Mouse (Mus musculus): ENCODE results near the gene Calb2. TPM values are rescaled to one million over a fixed set of nuclear protein-coding genes. Genes with fewer than 3 reads are reported as not detected.

Gene Calb2
- polyA plus RNA-seq, 2 experiments, result 2.2 to 4.5 TPM

- DNase-seq (ENCODE audit: low spot score), result no peak
- ATAC-seq (ENCODE audit: low FRiP score, low read depth), result no peak
- 78% methylated on average over 11 of the region's 11 CpGs for WGBS
- Histone ChIP-seq H3K9ac (ENCODE audit: low read depth, low read length, severe bottlenecking) (no peak overlapping the region), H3K36me3 (ENCODE audit: control insufficient read depth, insufficient read depth, low read length) (no peaks in the 10 kb centered on the region), H3K4me2 (replicated peaks; ENCODE audit: low read depth, low read length, severe bottlenecking) (no peak overlapping the region), H3K27me3 (ENCODE audit: control insufficient read depth, insufficient read depth, low read length) (no peaks in the 10 kb centered on the region), H3K4me1 (ENCODE audit: control insufficient read depth, insufficient read depth, low read length) (no peaks in the 10 kb centered on the region), H3K4me3 (replicated peaks; ENCODE audit: low read length) (no peak overlapping the region), H3K27ac (replicated peaks; ENCODE audit: low read depth, low read length) (no peak overlapping the region), H3K9me3 (ENCODE audit: control insufficient read depth, low read length) (no peaks in the 10 kb centered on the region)
- no peak for TF ChIP-seq POLR2A (IDR thresholded peaks at IDR 0.05; ENCODE audit: borderline replicate concordance, extremely low read depth, insufficient read depth, insufficient read length)
Observed at GRCm38 (mm10) chr8:110182735-110183367, 14.8 kb upstream of the Calb2 start.

DNA sequence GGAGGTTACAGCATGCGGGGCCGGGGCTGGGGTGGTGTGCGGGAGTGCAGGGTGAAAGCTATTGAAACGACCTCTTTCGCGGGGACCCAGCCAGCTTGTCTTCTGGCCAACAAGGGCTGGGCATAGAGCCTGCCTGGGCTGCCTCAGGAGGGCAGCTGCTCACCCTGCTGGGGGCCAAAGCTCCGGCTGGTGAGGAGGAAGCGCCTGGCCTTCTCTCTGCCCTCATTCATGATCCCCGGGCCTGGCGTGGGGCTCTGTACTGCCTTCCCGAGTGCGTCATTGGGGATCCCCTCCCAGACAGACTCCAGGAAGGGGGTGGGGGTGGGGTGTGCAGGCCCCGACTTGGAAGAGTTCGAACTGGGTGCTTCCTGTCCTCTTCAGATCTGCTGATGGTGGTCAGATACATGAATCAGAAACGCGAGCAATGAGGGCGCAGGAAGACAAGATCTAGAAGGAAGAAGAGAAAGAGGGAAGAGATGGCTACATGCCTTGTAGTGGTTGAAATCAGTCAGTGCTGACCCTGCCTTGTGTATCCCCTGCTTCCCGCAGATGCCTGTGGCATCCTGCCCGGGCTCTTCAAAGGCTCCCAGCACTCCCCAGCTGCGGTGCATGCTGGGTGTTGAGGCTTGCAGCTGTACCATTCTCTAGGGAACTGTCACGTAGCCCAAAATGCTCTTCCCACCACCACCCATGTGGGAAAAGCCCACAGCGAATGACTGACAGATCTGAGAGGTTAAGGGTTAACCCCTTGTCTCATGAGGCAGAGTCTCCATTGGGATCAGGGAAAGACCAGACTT is 9.5 kb upstream of the Calb2 start:
- H3K27ac ChIP-seq (replicated peaks; ENCODE audit: low read depth, low read length), result no peak overlapping the region
- H3K9me3 ChIP-seq (ENCODE audit: control insufficient read depth, low read length), result no peaks in the 10 kb centered on the region
- no peak for TF ChIP-seq POLR2A (IDR thresholded peaks at IDR 0.05; ENCODE audit: borderline replicate concordance, extremely low read depth, insufficient read depth, insufficient read length)
- no peak overlapping the region for H3K4me2 ChIP-seq (replicated peaks; ENCODE audit: low read depth, low read length, severe bottlenecking)
- H3K36me3 ChIP-seq (ENCODE audit: control insufficient read depth, insufficient read depth, low read length), result no peaks in the 10 kb centered on the region
- no peak overlapping the region for H3K9ac ChIP-seq (ENCODE audit: low read depth, low read length, severe bottlenecking)
- ATAC-seq (ENCODE audit: low FRiP score, low read depth) (no peak), DNase-seq (ENCODE audit: low spot score) (peak; percentile 22)
- WGBS, result 29% methylated on average over 19 of the region's 22 CpGs
- H3K4me3 ChIP-seq (replicated peaks; ENCODE audit: low read length), result no peak overlapping the region
- H3K27me3 ChIP-seq (ENCODE audit: control insufficient read depth, insufficient read depth, low read length), result no peaks in the 10 kb centered on the region
- H3K4me1 ChIP-seq (ENCODE audit: control insufficient read depth, insufficient read depth, low read length), result peaks cover 4% of the 10 kb centered on the region; the same call in 1 of the 2 replicates

DNA sequence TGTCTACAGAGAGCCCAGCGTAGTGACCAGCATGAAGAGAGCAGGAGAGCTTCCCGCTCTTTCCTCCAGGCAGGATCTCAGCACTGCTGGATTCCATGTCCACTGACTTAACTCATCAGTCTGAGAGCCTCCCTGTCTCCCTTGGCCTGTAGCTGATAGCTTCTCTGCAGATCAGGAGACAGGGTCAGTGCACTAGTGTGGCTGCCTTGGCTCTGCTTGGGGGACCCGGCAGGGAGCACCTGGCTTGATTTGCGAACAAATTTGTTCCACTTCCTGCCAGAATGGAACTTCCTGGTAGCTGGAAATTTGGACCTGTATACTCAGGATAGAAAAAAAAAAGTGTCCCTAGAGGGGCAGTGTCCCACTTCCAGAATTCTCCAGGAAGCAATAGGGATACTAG is 6.8 kb upstream of the Calb2 start:
- Histone ChIP-seq H3K4me2 (replicated peaks; ENCODE audit: low read depth, low read length, severe bottlenecking) (no peak overlapping the region), H3K9ac (ENCODE audit: low read depth, low read length, severe bottlenecking) (no peak overlapping the region), H3K36me3 (ENCODE audit: control insufficient read depth, insufficient read depth, low read length) (no peaks in the 10 kb centered on the region), H3K9me3 (ENCODE audit: control insufficient read depth, low read length) (no peaks in the 10 kb centered on the region), H3K27me3 (ENCODE audit: control insufficient read depth, insufficient read depth, low read length) (no peaks in the 10 kb centered on the region), H3K27ac (replicated peaks; ENCODE audit: low read depth, low read length) (no peak overlapping the region), H3K4me1 (ENCODE audit: control insufficient read depth, insufficient read depth, low read length) (peaks cover 4% of the 10 kb centered on the region; the same call in 1 of the 2 replicates), H3K4me3 (replicated peaks; ENCODE audit: low read length) (no peak overlapping the region)
- DNase-seq (ENCODE audit: low spot score) (no peak), ATAC-seq (ENCODE audit: low FRiP score, low read depth) (no peak)
- TF ChIP-seq POLR2A (IDR thresholded peaks at IDR 0.05; ENCODE audit: borderline replicate concordance, extremely low read depth, insufficient read depth, insufficient read length), result no peak
- WGBS, result 76% methylated on average over 4 of the region's 4 CpGs

DNA sequence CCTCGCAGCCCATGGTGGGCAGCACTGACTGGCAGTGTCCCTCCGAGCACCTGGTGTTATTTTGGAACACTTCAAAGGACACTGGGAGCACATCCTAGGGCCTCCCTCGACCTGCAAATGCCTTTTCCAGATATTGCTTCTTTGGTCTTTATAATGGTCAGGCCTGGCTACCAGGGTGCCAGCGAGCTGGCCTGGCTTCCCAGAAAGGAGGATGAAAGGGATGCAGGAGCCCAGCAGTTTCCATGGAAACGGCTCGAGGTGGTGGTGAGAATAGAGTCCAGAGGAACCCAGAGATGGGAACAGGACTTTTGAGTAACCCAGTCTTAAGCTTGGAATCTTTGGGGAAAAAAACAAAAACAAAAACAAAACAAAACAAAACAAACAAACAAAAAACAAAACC is 4.2 kb upstream of the Calb2 start:
- no peak for DNase-seq (ENCODE audit: low spot score)
- H3K9me3 ChIP-seq (ENCODE audit: control insufficient read depth, low read length), result no peaks in the 10 kb centered on the region
- no peak overlapping the region for H3K4me2 ChIP-seq (replicated peaks; ENCODE audit: low read depth, low read length, severe bottlenecking)
- H3K27me3 ChIP-seq (ENCODE audit: control insufficient read depth, insufficient read depth, low read length), result peaks cover 21% of the 10 kb centered on the region; the same call in 1 of the 2 replicates
- no peak for ATAC-seq (ENCODE audit: low FRiP score, low read depth)
- no peak for TF ChIP-seq POLR2A (IDR thresholded peaks at IDR 0.05; ENCODE audit: borderline replicate concordance, extremely low read depth, insufficient read depth, insufficient read length)
- H3K4me3 ChIP-seq (replicated peaks; ENCODE audit: low read length), result no peak overlapping the region
- no peak overlapping the region for H3K27ac ChIP-seq (replicated peaks; ENCODE audit: low read depth, low read length)
- no peaks in the 10 kb centered on the region for H3K36me3 ChIP-seq (ENCODE audit: control insufficient read depth, insufficient read depth, low read length)
- WGBS, result 53% methylated on average over 6 of the region's 6 CpGs
- H3K9ac ChIP-seq (ENCODE audit: low read depth, low read length, severe bottlenecking), result no peak overlapping the region
- H3K4me1 ChIP-seq (ENCODE audit: control insufficient read depth, insufficient read depth, low read length), result no peaks in the 10 kb centered on the region

- Histone ChIP-seq H3K27ac (replicated peaks; ENCODE audit: low read depth, low read length) (no peak overlapping the region), H3K9me3 (ENCODE audit: control insufficient read depth, low read length) (no peaks in the 10 kb centered on the region), H3K4me3 (replicated peaks; ENCODE audit: low read length) (no peak overlapping the region), H3K36me3 (ENCODE audit: control insufficient read depth, insufficient read depth, low read length) (no peaks in the 10 kb centered on the region), H3K9ac (ENCODE audit: low read depth, low read length, severe bottlenecking) (no peak overlapping the region), H3K27me3 (ENCODE audit: control insufficient read depth, insufficient read depth, low read length) (peaks cover 24% of the 10 kb centered on the region; the same call in 1 of the 2 replicates), H3K4me2 (replicated peaks; ENCODE audit: low read depth, low read length, severe bottlenecking) (no peak overlapping the region), H3K4me1 (ENCODE audit: control insufficient read depth, insufficient read depth, low read length) (no peaks in the 10 kb centered on the region)
- ATAC-seq (ENCODE audit: low FRiP score, low read depth), result no peak
- no peak for TF ChIP-seq POLR2A (IDR thresholded peaks at IDR 0.05; ENCODE audit: borderline replicate concordance, extremely low read depth, insufficient read depth, insufficient read length)
- whole genome bisulfite sequencing, result 78% methylated on average over 8 of the region's 8 CpGs
- no peak for DNase-seq (ENCODE audit: low spot score)
Observed at GRCm38 (mm10) chr8:110166270-110166669, 1.7 kb downstream of the Calb2 start.

All from limb, embryonic 14.5 days (tissue).